Mouse (Mus musculus) hindlimb bud, embryonic 11.5 days (tissue): ENCODE results near the gene Cmc4.

ENCODE experiments used
- DNase-seq: peaks from one replicate; pipeline ENCODE4 v3.0.0-alpha.2; 2012; ENCODE audit warnings: low read depth, low spot score; ENCODE audit errors: extremely low spot score

The Cmc4 gene

DNA sequence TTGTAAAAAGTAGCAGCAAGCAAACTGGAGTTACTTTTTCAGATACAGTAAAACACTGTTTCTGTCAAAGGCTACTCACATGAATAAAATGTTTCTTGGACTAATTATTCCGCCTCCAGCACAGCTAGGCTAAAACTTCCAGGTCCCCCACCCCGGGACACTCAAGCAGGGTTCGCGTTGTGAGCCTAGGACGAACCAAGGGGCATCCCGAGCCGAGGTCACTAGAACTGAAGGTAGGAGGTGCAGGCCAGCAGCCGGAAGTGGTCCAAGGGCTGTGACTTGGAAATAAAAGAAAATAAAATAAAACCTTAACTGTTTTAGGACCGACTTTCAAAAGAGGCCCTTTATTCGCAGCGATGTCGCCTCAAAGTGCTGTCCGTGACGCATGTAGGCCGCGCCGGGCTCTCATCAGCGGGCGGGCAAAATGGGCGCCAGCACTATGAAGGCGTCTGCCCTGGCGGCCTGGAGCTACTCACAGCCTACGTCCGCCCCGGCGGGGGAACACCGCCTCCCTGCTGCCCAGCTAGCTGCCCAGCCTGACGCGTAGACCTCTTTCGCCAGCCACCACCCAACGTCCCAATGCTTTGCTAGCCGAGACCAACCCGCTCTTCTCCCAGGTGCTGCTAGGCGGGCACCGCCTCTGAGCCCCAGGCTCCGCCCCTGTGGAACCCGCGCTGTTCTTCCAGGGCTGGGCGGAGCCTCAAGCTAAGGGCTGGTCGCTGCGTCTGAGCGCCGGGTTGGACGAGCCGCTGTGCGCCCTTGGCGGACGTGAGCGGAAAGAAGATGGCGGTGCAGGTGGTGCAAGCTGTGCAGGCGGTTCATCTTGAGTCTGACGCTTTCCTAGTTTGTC, at the start of gene Cmc4, which contains the start of the genes Mtcp1 and Brcc3:
TSS of gene Cmc4 (minus strand) at position 649 of the 850 bp plus-strand sequence.
TSS of gene Mtcp1 (minus strand) at position 653 of the 850 bp plus-strand sequence.
TSS of gene Brcc3 (plus strand) at position 693 of the 850 bp plus-strand sequence.
- DNase-seq, result peak; percentile 54

DNA sequence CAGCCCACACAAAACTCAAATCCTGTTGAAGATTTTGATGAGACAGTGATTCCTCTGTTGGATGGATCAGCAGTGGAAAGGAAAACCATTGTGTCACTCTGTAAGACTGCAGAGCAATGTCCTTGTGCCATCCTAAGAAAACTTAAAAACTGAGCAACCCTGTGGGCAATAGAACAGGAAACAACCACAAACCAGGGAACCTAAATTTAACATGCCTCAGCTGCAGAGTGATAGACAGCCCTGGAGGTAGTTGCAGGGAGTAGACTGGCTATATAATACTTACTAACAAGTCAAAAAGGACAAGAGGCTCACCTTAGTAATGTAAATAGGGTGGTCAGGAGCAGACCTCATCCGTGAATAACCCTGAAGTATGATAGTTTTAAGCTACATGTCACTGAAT, 38.2 kb upstream of the Cmc4 start:
- no peak for DNase-seq

DNA sequence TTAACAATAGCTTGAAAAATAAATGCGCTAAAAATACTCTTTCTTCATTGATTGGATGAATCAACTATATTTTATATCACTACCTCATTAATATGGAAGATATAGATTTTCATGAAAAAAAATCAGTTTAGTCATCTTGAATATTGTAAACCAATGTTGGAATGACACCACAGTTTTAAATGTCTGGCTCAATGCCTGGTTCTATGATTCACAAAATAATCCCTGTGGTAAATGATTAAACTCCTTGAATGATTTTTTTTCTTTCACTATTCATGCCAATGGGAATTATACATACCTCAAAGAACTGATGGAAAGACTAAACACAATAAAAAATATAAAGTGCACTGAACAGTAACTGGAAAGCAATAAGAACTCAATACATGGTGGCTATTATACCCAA, 6.7 kb downstream of the Cmc4 start:
- DNase-seq, result no peak

DNA sequence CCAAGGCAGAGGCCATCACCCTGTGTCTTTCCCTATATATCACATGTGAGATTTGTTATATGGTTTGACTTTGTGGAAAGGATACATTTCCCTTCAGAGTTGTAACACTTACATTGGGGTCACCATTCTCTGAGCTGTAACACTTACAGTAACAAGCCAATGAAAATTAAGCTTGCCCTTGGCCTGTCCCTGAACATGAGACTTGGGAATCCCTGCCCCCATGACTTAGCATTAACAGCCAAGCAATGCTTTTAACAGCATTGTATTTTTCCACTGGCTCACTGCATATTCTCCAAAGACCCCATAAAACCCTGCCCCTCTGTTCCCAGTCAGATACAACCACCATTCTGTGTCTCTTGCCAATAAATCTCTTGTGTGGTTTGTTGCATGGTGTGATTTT, 13.0 kb downstream of the Cmc4 start:
- DNase-seq, result no peak

DNA sequence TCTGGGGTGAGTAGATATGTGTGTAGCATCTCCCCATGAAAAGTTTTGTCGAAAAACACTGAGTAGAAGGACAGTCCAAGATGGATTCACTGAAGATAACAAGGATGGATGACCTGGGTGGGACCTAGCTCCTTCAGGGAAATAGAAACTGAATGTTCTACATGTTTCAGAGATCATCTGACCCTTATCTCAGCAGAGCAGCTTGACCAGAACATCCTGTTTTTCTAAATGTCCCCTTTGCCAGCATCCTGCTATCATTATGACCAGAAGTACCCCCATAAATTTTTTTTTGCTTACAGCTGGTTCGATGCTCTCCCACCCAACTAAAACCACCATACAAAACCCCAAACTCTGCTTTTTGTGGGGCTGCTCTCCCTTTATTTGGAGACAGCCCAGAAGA, 13.7 kb downstream of the Cmc4 start:
- DNase-seq, result no peak

DNA sequence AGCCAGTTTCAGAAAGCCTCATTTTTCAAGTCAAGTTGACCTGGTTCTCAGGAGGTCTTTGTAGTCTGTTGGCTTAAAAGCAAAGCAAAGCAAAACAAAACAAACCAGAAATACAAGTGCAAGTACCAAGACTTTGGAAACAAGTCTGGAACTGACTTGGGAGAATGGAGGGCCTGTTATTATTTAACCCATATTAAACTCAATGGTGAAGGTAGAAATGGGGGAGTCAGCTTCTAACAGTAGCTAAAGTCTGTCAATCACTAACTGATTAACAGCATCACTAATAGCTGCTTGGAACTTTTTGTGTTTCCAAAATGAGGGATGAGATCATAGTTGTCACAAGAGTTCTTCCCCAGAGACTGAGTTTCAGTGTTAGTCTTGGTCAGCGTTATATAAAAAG, 16.9 kb downstream of the Cmc4 start:
- no peak for DNase-seq

DNA sequence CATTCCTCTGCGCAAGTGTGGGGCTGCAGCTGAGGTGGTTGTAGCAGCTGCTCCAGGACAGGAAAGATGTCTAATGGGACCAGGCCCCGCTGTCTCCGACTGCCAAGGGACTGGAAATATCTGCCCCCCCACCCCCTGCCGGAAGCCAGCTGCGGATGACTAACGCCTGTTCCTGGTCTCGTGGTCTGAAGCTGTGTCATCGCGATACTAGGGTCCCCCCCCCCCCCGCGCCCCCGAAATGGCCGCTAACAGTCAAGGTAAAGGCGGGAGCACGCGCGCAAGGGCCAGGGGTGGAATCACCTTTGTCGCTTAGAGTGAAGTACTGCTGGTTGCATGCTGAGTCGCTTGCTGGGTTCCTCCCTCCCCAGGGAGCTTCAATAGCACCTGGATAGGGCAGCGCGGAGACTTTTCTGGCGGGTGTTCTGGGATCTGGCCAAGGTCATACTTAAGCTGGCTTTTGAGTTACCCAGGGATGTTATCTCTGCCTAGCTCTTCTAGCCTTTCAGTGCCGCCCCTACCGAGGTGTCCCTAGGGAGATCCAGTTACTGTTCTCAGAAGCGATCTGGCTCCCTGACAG, 34.1 kb downstream of the Cmc4 start, which contains the start of the genes Fundc2 and F8:
TSS of gene Fundc2 (plus strand) at position 205 of the 577 bp plus-strand sequence.
TSS of gene F8 (minus strand) at position 421 of the 577 bp plus-strand sequence.
- peak; percentile 0 for DNase-seq

DNA sequence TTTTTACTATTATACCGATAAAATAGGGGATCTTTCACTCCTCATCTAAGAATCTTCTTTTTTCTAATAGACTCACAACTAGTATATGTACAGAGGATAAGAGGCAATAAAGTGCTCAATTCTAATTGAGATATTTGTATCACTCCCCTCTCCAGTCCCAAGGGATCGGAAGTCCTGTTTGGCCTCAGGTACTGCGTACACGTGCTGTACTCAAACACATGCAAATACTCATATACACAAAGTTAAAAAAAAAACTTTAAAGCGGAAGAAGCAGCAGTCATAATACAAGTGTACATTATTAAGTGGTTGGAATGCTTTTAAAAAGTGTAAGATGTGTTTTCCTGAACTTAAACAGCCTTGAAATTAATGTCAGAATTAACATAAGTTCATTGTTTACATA, 34.7 kb downstream of the Cmc4 start:
- no peak for DNase-seq

DNA sequence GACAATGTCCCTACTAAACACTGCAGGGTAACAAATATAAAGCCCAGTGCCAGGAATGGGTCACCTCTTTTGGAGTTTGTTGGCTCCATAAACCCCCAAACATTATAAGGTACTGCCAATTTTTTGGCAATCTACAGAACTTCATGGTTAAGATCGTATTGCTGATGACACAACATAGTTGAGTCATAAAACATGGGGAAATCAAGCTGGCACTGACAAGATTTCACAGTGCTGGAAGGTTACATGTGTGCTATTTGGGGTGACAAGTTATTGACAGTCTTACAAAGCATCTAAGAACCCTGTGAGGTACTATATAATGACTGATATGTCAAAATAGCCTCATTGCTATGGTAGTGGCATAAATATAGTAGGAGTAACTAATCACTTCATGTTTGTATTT, 35.2 kb downstream of the Cmc4 start:
- DNase-seq, result no peak

DNA sequence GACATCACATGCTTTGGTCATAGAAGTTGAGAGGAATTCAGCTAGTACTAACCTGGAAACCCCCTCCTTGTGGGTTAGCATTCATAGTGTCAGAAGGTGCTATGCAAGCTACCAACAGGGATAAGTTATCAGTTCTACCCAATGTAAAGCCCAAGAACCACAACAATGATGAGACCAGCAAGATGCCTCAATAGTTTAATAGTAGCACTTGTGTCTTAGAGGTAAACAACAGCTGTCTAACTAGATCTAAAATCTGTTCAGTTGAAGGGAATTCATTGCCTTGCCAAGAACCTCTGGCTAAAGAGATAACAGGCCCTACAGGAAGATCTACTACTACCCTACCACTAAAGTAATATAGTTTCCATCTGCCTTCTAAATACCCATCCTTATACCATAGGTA, 39.6 kb downstream of the Cmc4 start:
- DNase-seq, result no peak

DNA sequence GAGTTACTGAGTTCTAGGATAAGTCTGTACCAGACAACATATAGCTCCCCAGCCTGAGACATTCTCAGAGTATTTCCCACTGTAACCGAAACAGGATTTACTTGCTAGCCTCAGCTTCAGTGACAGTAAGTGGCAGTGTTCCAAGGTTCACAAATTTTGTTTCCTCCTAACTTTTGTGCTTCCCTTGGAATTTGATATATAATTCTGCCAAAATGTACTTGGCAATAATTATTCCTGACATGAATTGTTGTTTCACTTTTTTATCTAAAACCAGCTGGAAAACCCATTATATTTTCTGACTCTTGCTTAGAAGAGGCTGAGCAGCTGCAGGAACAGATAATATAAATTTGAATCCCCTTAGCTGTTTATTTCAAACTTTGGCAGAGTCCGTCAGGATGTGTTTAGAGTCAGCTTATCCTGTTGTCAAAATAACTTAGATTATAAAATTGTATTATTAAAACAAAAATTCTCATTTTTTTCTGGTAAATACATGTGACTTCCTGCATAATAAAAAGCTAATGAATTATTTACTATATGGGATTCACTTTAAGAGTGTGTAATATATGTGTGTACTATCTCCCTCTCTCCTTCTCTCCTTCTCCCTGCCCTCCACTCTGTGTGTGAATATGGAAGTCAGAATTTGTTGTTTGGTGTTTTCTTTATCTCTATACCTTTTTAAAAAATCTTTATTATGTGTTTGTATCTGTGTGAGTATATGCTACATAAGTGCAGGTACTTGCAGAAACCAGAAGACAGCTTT, 43.5 kb downstream of the Cmc4 start:
- DNase-seq, result no peak

DNA sequence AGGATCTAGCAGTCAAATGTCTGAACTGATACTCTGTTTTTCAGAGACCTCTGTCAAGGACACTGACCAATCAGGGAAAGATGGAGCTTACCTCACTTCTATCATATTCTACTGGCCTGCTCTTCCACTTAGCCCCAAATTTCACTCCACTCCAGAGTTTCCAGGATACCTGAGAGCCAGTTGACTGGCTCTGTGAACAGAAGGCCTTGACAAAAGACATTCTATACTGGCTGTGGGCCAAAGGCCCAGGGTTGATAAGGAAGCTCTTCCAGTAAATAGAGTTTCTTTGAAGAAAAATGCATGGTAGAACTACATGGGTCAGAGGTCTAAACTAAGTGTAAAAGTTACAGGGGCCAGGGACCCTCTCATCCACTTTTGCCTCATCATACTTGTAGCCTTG, 46.2 kb downstream of the Cmc4 start:
- no peak for DNase-seq
